In the genomic region with DNA sequence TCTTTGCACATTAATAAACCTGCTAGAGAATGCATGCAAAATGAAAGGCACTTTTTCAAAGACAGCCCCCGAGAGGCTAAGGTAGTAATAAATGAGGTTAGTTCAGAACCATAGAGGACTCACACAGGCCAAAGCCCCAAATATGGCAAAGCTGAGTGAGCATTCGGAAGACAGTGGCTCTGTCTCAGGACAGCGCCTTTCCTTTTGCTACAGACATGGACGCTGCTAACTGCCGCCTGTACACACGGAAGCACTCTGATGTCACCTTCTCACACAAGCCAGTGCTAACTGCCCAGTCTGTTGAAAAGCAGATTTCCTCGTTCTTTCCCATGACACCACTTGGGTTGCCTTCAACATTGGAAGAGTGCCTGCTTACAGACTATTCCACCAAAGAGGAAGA, we compare ENCODE assay signal across 15 mouse cellular contexts.
DNase-seq lines count a peak whose midpoint lies in the region; ATAC-seq and TF ChIP-seq lines count a peak whose summit lies in the region.
"Had no signal": no experiment of that assay in that cellular context is flagged by ENCODE, and none has a peak within 500 bp of the region (broad histone marks: within the 10 kb centered on the region; RNA-seq: fewer than 3 reads in every experiment).

No protein-coding gene starts in this region.

- H3K4me1 ChIP-seq in heart, embryonic 14.5 days (ENCODE audit: control insufficient read depth in 2 of 2, insufficient read depth in 2 of 2, low read length in 2 of 2), result peaks cover 23 to 59% of the 10 kb centered on the region in 2 experiments
- peaks cover 35% of the 10 kb centered on the region for H3K4me1 ChIP-seq in midbrain, embryonic 10.5 days
- peaks cover 10% of the 10 kb centered on the region for H3K4me1 ChIP-seq in midbrain, embryonic 11.5 days (ENCODE audit: control insufficient read depth, insufficient read depth, low read length)
- peaks cover 32% of the 10 kb centered on the region for H3K4me1 ChIP-seq in intestine, embryonic 16.5 days (ENCODE audit: control insufficient read depth, insufficient read depth, low read length)
- peaks cover 35% of the 10 kb centered on the region for H3K4me1 ChIP-seq in olfactory bulb, adult 2 months (ENCODE audit: control insufficient read depth, insufficient read depth, low read length)

- WGBS in heart, embryonic 14.5 days, result 52% methylated on average over 7 of the region's 7 CpGs
- WGBS in midbrain, embryonic 10.5 days, result 72% methylated on average over 7 of the region's 7 CpGs
- 71% methylated on average over 7 of the region's 7 CpGs for WGBS in midbrain, embryonic 11.5 days
- 58% methylated on average over 7 of the region's 7 CpGs for WGBS in intestine, embryonic 16.5 days
- WGBS in olfactory bulb, adult 2 months, result 57% methylated on average over 7 of the region's 7 CpGs

- H3K4me2 ChIP-seq in heart, embryonic 14.5 days (ENCODE audit: low read length), result no peak overlapping the region
- H3K4me2 ChIP-seq in midbrain, embryonic 11.5 days, result no peak overlapping the region
- H3K4me2 ChIP-seq in intestine, embryonic 16.5 days (ENCODE audit: low read depth, low read length), result no peak overlapping the region
- H3K4me2 ChIP-seq: embryonic facial prominence, embryonic 12.5 days; lung, embryonic 15.5 days had no signal

- peak overlapping the region; percentile 14 to 35; a peak in 2 of 4 replicates for H3K27ac ChIP-seq in heart, embryonic 14.5 days (replicated peaks in 1 of 2; ENCODE audit: control insufficient read depth in 1 of 2, insufficient read depth in 1 of 2, low read depth in 2 of 2, low read length in 2 of 2)
- H3K27ac ChIP-seq in midbrain, embryonic 10.5 days (replicated peaks), result peak overlapping the region; percentile 42; the same call in 1 of the 2 replicates
- H3K27ac ChIP-seq in midbrain, embryonic 11.5 days (ENCODE audit: low read depth, low read length), result no peak overlapping the region
- peak overlapping the region; percentile 40; the same call in 1 of the 2 replicates for H3K27ac ChIP-seq in intestine, embryonic 16.5 days (ENCODE audit: low read length)
- H3K27ac ChIP-seq in olfactory bulb, adult 2 months (ENCODE audit: insufficient read depth, low read depth, low read length), result 0 out of 2 replicates have a peak overlapping the region, but pooled peaks have one; percentile 29
- H3K27ac ChIP-seq: embryonic facial prominence, embryonic 12.5 days; lung, embryonic 15.5 days had no signal

- H3K27me3 ChIP-seq in heart, embryonic 14.5 days (ENCODE audit: control insufficient read depth, insufficient read depth, low read length), result no peaks in the 10 kb centered on the region
- H3K27me3 ChIP-seq in midbrain, embryonic 10.5 days (ENCODE audit: low read depth, poor library complexity, severe bottlenecking), result peaks cover 7% of the 10 kb centered on the region
- H3K27me3 ChIP-seq in midbrain, embryonic 11.5 days (ENCODE audit: control insufficient read depth, insufficient read depth, low read length), result no peaks in the 10 kb centered on the region
- no peaks in the 10 kb centered on the region for H3K27me3 ChIP-seq in intestine, embryonic 16.5 days (replicated peaks; ENCODE audit: control insufficient read depth, insufficient read depth, low read length)
- H3K27me3 ChIP-seq: embryonic facial prominence, embryonic 12.5 days; lung, embryonic 15.5 days; Patski had no signal

- H3K36me3 ChIP-seq in heart, embryonic 14.5 days (ENCODE audit: control insufficient read depth, insufficient read depth, low read length), result no peaks in the 10 kb centered on the region
- no peaks in the 10 kb centered on the region for H3K36me3 ChIP-seq in midbrain, embryonic 10.5 days
- H3K36me3 ChIP-seq in midbrain, embryonic 11.5 days (ENCODE audit: control insufficient read depth, insufficient read depth, low read length), result no peaks in the 10 kb centered on the region
- H3K36me3 ChIP-seq in intestine, embryonic 16.5 days (ENCODE audit: control insufficient read depth, insufficient read depth, low read length), result no peaks in the 10 kb centered on the region
- H3K36me3 ChIP-seq: embryonic facial prominence, embryonic 12.5 days; lung, embryonic 15.5 days had no signal

- no peak for DNase-seq in heart, adult 18-20 months
- no peak for DNase-seq in midbrain, embryonic 10.5 days (ENCODE audit: low spot score)
- DNase-seq in midbrain, embryonic 11.5 days (ENCODE audit: low spot score, missing footprints), result no peak
- no peak for DNase-seq in thymus, adult 18-20 months
- DNase-seq in layer of hippocampus, postnatal 36 days, result no peak
- DNase-seq: cerebellum, adult 9-10 months; heart, postnatal 4 days; right cerebral cortex, adult 18-20 months; thymus, postnatal 14 days had no signal

- no peaks in the 10 kb centered on the region for H3K9me3 ChIP-seq in heart, embryonic 14.5 days (ENCODE audit: control insufficient read depth, low read length)
- H3K9me3 ChIP-seq in midbrain, embryonic 10.5 days (replicated peaks), result no peaks in the 10 kb centered on the region
- no peaks in the 10 kb centered on the region for H3K9me3 ChIP-seq in midbrain, embryonic 11.5 days (ENCODE audit: control insufficient read depth, low read length)
- no peaks in the 10 kb centered on the region for H3K9me3 ChIP-seq in intestine, embryonic 16.5 days (ENCODE audit: control insufficient read depth, low read length)
- H3K9me3 ChIP-seq: embryonic facial prominence, embryonic 12.5 days; lung, embryonic 15.5 days had no signal

- TF ChIP-seq POLR2A in olfactory bulb, adult 2 months (IDR thresholded peaks at IDR 0.05; ENCODE audit: insufficient read depth, low read depth, low read length), result no peak

- H3K9ac ChIP-seq in heart, embryonic 14.5 days (ENCODE audit: low read length), result 0 out of 2 replicates have a peak overlapping the region, but pooled peaks have one; percentile 14
- H3K9ac ChIP-seq in midbrain, embryonic 11.5 days (ENCODE audit: low read length), result no peak overlapping the region
- 0 out of 2 replicates have a peak overlapping the region, but pooled peaks have one; percentile 21 for H3K9ac ChIP-seq in intestine, embryonic 16.5 days (ENCODE audit: low read depth, low read length)
- H3K9ac ChIP-seq: lung, embryonic 15.5 days had no signal

- no peak overlapping the region for H3K4me3 ChIP-seq in heart, embryonic 14.5 days (ENCODE audit: control insufficient read depth in 1 of 2, insufficient read depth in 1 of 2, low read depth in 1 of 2, low read length in 2 of 2)
- no peak overlapping the region for H3K4me3 ChIP-seq in midbrain, embryonic 10.5 days
- H3K4me3 ChIP-seq in midbrain, embryonic 11.5 days (ENCODE audit: low read depth, low read length), result no peak overlapping the region
- no peak overlapping the region for H3K4me3 ChIP-seq in intestine, embryonic 16.5 days (ENCODE audit: low read length)
- no peak overlapping the region for H3K4me3 ChIP-seq in olfactory bulb, adult 2 months (ENCODE audit: insufficient read depth, low read depth, low read length)
- H3K4me3 ChIP-seq: embryonic facial prominence, embryonic 12.5 days; lung, embryonic 15.5 days had no signal

- TF ChIP-seq CTCF in olfactory bulb, adult 2 months (IDR thresholded peaks at IDR 0.05; ENCODE audit: insufficient read depth, low read depth, low read length), result no peak

- no peak for ATAC-seq in heart, embryonic 14.5 days (ENCODE audit: insufficient number of reproducible peaks, insufficient read depth, low FRiP score, low read depth)
- ATAC-seq in midbrain, embryonic 11.5 days (ENCODE audit: low FRiP score), result no peak
- ATAC-seq in intestine, embryonic 16.5 days, result peak; percentile 22; the same call in 1 of the 2 replicates
